Mouse (Mus musculus) Patski (cell line): Measurements from ENCODE around the gene Arl13b. TPM values are rescaled to one million over a fixed set of nuclear protein-coding genes. Genes with fewer than 3 reads are reported as not detected.

Source experiments
- ATAC-seq: fragments of 100-300 bp; one replicate; pipeline ENCODE4 v1.8.0; 2021
- CTCF ChIA-PET: fragments of 350-600 bp; sonication (Branson Sonifier 250); formaldehyde crosslinking; loops from one replicate; lab custom pipeline; 2022; ENCODE audit warnings: inconsistent platforms; lab: Charles Lee
- POLR2A ChIA-PET: fragments of 350-600 bp; sonication (Branson Sonifier 250); formaldehyde crosslinking; loops from one replicate; lab custom pipeline; 2022; ENCODE audit warnings: antibody characterized with exemption, inconsistent platforms; lab: Charles Lee
- DNase-seq: peaks from one replicate; pipeline ENCODE4 v3.0.0-alpha.2; 2011; ENCODE audit warnings: low read depth, low spot score
- H3K27me3 ChIP-seq: fragments of 371-371 bp; one replicate; pipeline ENCODE4 v1.5.1; 2021
- CTCF ChIP-seq: fragments of 100-300 bp; IDR thresholded peaks from one replicate; pipeline ENCODE4 v1.5.1; 2021
- in situ Hi-C: fragments of 300-500 bp; cut with MboI; formaldehyde crosslinking; loops from 3 replicates; pipeline ENCODE4 v1.11.1; 2018; ENCODE audit warnings: low pct_unique_long_range_greater_than_20kb, mixed read lengths
- polyA plus RNA-seq: library from polyadenylated mRNA; unstranded; gene quantifications from one replicate; pipeline ENCODE4 v1.2.3, GENCODE M21; 2021

The Arl13b gene
- polyA plus RNA-seq, 1 experiment from 2014 or later: 25.1 TPM

GRCm38 (mm10) chr16:62822472-62822871 is 24.4 kb downstream of the Arl13b start:
- DNase-seq (no peak), ATAC-seq (no peak)
- no peaks in the 10 kb centered on the region for H3K27me3 ChIP-seq
- CTCF ChIA-PET: interaction anchor here (1.1 kb wide), 1 partner anchor 21 kb away, joined by 3 read pairs; no protein-coding TSS in a partner anchor
- POLR2A ChIA-PET: no interaction called here
- in situ Hi-C loops: no loop called here
- TF ChIP-seq CTCF: no peak

GRCm38 (mm10) chr16:62814491-62814890 is 32.3 kb downstream of the Arl13b start, which contains the start of gene Stx19:
TSS of gene Stx19 (plus strand) at chr16:62814676.
- ATAC-seq (no peak), DNase-seq (no peak)
- TF ChIP-seq CTCF: no peak
- CTCF ChIA-PET: interaction anchor here (0.7 kb wide), 1 partner anchor 17 kb away, joined by 4 read pairs; no protein-coding TSS in a partner anchor
- POLR2A ChIA-PET: no interaction called here
- H3K27me3 ChIP-seq: no peaks in the 10 kb centered on the region
- in situ Hi-C loops: no loop called here

- in situ Hi-C loops: no loop called here
- ChIA-PET POLR2A (no interaction called here), CTCF (interaction anchor here (0.7 kb wide), 1 partner anchor 18 kb away, joined by 4 read pairs; no protein-coding TSS in a partner anchor)
- DNase-seq (no peak), ATAC-seq (no peak)
- H3K27me3 ChIP-seq: no peaks in the 10 kb centered on the region
- no peak for TF ChIP-seq CTCF
Measured at GRCm38 (mm10) chr16:62813790-62814189, 33.0 kb downstream of the Arl13b start.

- POLR2A ChIA-PET: interaction anchor here (0.6 kb wide), 1 partner anchor 11 kb away, joined by 3 read pairs; no protein-coding TSS in a partner anchor
- DNase-seq (no peak), ATAC-seq (no peak)
- CTCF ChIA-PET: interaction anchor here (0.9 kb wide), 1 partner anchor 15 kb away, joined by 5 read pairs; no protein-coding TSS in a partner anchor
- no peak for TF ChIP-seq CTCF
- in situ Hi-C loops: no loop called here
- H3K27me3 ChIP-seq: no peaks in the 10 kb centered on the region
Measured at GRCm38 (mm10) chr16:62810855-62811254, 36.0 kb downstream of the Arl13b start.

- in situ Hi-C loops: no loop called here
- POLR2A ChIA-PET: no interaction called here
- ATAC-seq (no peak), DNase-seq (no peak)
- CTCF ChIA-PET: interaction anchor here (1.7 to 2.3 kb wide), 2 partner anchors 11 to 25 kb away, joined by 5 to 8 read pairs; no protein-coding TSS in a partner anchor
- no peak for TF ChIP-seq CTCF
- H3K27me3 ChIP-seq: no peaks in the 10 kb centered on the region
Measured at GRCm38 (mm10) chr16:62807249-62807979, 39.4 kb downstream of the Arl13b start.

- POLR2A ChIA-PET: no interaction called here
- TF ChIP-seq CTCF: no peak
- H3K27me3 ChIP-seq: no peaks in the 10 kb centered on the region
- ATAC-seq: no peak
- CTCF ChIA-PET: interaction anchor here (1.2 to 1.6 kb wide), 2 partner anchors 28 to 39 kb away, joined by 3 to 4 read pairs; no protein-coding TSS in a partner anchor
- in situ Hi-C loops: no loop called here
- no peak for DNase-seq
Measured at GRCm38 (mm10) chr16:62804621-62805020, 42.2 kb downstream of the Arl13b start.

GRCm38 (mm10) chr16:62799839-62800238 is 47.0 kb downstream of the Arl13b start:
- no peak for TF ChIP-seq CTCF
- DNase-seq (no peak), ATAC-seq (no peak)
- in situ Hi-C loops: no loop called here
- CTCF ChIA-PET: interaction anchor here (1.4 kb wide), 1 partner anchor 26 kb away, joined by 3 read pairs; no protein-coding TSS in a partner anchor
- POLR2A ChIA-PET: no interaction called here
- no peaks in the 10 kb centered on the region for H3K27me3 ChIP-seq

GRCm38 (mm10) chr16:62799426-62799825 is 47.4 kb downstream of the Arl13b start:
- DNase-seq: no peak
- H3K27me3 ChIP-seq: no peaks in the 10 kb centered on the region
- in situ Hi-C loops: no loop called here
- ChIA-PET POLR2A (no interaction called here), CTCF (no interaction called here)
- no peak for ATAC-seq
- no peak for TF ChIP-seq CTCF

- no peaks in the 10 kb centered on the region for H3K27me3 ChIP-seq
- no peak for ATAC-seq
- ChIA-PET CTCF (no interaction called here), POLR2A (no interaction called here)
- in situ Hi-C loops: no loop called here
- no peak for TF ChIP-seq CTCF
- no peak for DNase-seq
Measured at GRCm38 (mm10) chr16:62798808-62799207, 48.0 kb downstream of the Arl13b start.

GRCm38 (mm10) chr16:62796608-62797007 is 50.2 kb downstream of the Arl13b start:
- no peak for TF ChIP-seq CTCF
- ChIA-PET CTCF (interaction anchor here (1.4 kb wide), 2 partner anchors 8 to 88 kb away, joined by 3 read pairs; no protein-coding TSS in a partner anchor), POLR2A (interaction anchor here (0.6 to 0.9 kb wide), 3 partner anchors 10 to 65 kb away, joined by 4 to 5 read pairs (median 4); partner anchors contain the start of gene Nsun3)
- no peak for DNase-seq
- ATAC-seq: no peak
- H3K27me3 ChIP-seq: no peaks in the 10 kb centered on the region
- in situ Hi-C loops: no loop called here
